Mouse (Mus musculus) midbrain, embryonic 10.5 days (tissue): ENCODE measurements around the gene Dnajb5. TPM values are rescaled to one million over a fixed set of nuclear protein-coding genes. Genes with fewer than 3 reads are reported as not detected.
A peak's percentile ranks its signal among the peaks of the same experiment; 100 is the strongest.
"Not testable (repeated sequence)": the region's sequence is repeated elsewhere in the genome, so short reads cannot be mapped to it uniquely, and the experiment has no call there.

Experiments
- DNase-seq: peaks from one replicate; pipeline ENCODE4 v3.0.0-alpha.2; 2017; ENCODE audit warnings: low spot score
- H3K27ac ChIP-seq: fragments of 300-500 bp; sonication (generic); replicated peaks from 2 replicates; pipeline ENCODE4 v1.5.1; 2016; ENCODE audit warnings: mild to moderate bottlenecking
- H3K27me3 ChIP-seq: fragments of 300-500 bp; sonication (generic); 2 replicates; pipeline ENCODE4 v1.6.1; 2016; ENCODE audit warnings: low read depth, mild to moderate bottlenecking; ENCODE audit not compliant: poor library complexity, severe bottlenecking
- H3K36me3 ChIP-seq: fragments of 300-500 bp; sonication (generic); 2 replicates; pipeline ENCODE4 v1.6.1; 2016; ENCODE audit warnings: mild to moderate bottlenecking, moderate library complexity
- H3K4me1 ChIP-seq: fragments of 300-500 bp; sonication (generic); 2 replicates; pipeline ENCODE4 v1.6.1; 2016
- H3K4me3 ChIP-seq: fragments of 300-500 bp; sonication (generic); 2 replicates; pipeline ENCODE4 v1.5.1; 2016; ENCODE audit warnings: mild to moderate bottlenecking, moderate library complexity
- H3K9me3 ChIP-seq: fragments of 300-500 bp; sonication (generic); replicated peaks from 2 replicates; pipeline ENCODE4 v1.6.1; 2016; ENCODE audit warnings: mild to moderate bottlenecking
- WGBS: fragments of 180-500 bp; shearing (Covaris S2); methylation state at CpG from one replicate; pipeline ENCODE4 v1.1.7; 2016; 5-methylcytosine and 5-hydroxymethylcytosine counted together
- polyA plus RNA-seq: library from polyadenylated mRNA; unstranded; fragments of >200 nt; fragmentation: Nextera tagmentation; extraction: Ambion mirVana; gene quantifications from 2 replicates; pipeline ENCODE4 v1.2.1, GENCODE M21; 2016

Gene Dnajb5
- polyA plus RNA-seq, 1 experiment from 2014 or later, result 14.9 TPM

- under 1% methylated on average over 51 of the region's 51 CpGs for WGBS
- peaks cover 29% of the 10 kb centered on the region for H3K4me1 ChIP-seq
- no peaks in the 10 kb centered on the region for H3K27me3 ChIP-seq
- H3K4me3 ChIP-seq, result peak overlapping the region; percentile 94
- peak overlapping the region; percentile 98 for H3K27ac ChIP-seq
- DNase-seq, result peak; percentile 86
- no peaks in the 10 kb centered on the region for H3K9me3 ChIP-seq
- peaks cover 53% of the 10 kb centered on the region for H3K36me3 ChIP-seq
These were observed 50.0 kb downstream of the Dnajb5 start for GRCm38 (mm10) chr4:42999451-43000140.

DNA sequence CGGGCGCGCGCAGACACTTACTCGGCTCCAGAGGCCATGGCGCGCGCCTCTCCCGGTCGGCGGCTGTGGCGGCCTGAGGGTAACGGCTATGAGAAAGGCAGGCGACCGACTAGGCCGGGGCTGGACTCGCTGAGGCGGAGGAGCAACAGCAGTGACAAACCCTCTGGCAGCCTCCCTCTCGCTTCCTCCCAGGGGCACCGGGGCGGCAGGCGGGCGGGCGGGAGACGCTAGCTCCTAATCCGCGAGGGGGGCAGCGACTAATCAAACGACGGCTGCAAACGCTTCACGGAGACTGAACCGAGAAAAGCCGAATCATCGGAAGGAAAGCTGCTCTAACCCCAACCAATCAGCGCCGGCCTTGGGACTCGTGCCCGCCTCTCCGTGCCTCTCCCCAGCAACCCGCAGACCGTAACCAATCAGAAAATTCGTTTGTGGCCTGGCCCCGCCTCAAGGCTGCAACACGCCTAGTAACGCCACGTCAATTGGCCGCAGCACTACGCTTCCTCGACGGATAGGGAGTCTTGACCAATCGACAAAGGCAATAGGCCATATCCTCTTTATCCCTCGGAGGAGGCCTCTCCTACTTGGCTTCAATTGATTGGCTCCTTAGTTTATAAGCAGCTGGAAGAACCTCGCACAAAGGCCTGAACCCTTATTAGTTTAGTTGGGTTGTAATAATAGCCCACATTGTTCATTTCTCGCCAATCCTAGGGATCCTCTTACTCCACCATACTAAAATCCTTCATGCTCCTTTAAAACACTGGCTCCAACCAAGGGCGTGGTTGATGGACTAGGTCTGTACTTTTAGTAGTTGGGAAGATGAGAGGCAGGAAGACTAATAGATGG, 50.8 kb downstream of the Dnajb5 start, which contains the start of gene Vcp:
Gene Vcp (minus strand): TSS at position 367 of the 846 bp plus-strand sequence.
- H3K27me3 ChIP-seq, H3K9me3 ChIP-seq: not testable (repeated sequence)
- DNase-seq, result peak; percentile 99
- H3K27ac ChIP-seq, result peak within 1 kb of the TSS; percentile 98
- peaks cover 51% of the 10 kb centered on the region for H3K36me3 ChIP-seq
- H3K4me3 ChIP-seq, result peak within 1 kb of the TSS; percentile 94
- peaks cover 29% of the 10 kb centered on the region for H3K4me1 ChIP-seq
- WGBS, result under 1% methylated on average over 54 of the region's 56 CpGs

GRCm38 (mm10) chr4:43001272-43001671, 51.7 kb downstream of the Dnajb5 start:
- Histone ChIP-seq H3K9me3 (no peaks in the 10 kb centered on the region), H3K36me3 (peaks cover 49% of the 10 kb centered on the region), H3K27ac (peak overlapping the region; percentile 98), H3K27me3 (no peaks in the 10 kb centered on the region), H3K4me3 (peak overlapping the region; percentile 94; the same call in 1 of the 2 replicates), H3K4me1 (peaks cover 29% of the 10 kb centered on the region)
- 91% methylated on average over 2 of the region's 2 CpGs for WGBS
- DNase-seq, result no peak

DNA sequence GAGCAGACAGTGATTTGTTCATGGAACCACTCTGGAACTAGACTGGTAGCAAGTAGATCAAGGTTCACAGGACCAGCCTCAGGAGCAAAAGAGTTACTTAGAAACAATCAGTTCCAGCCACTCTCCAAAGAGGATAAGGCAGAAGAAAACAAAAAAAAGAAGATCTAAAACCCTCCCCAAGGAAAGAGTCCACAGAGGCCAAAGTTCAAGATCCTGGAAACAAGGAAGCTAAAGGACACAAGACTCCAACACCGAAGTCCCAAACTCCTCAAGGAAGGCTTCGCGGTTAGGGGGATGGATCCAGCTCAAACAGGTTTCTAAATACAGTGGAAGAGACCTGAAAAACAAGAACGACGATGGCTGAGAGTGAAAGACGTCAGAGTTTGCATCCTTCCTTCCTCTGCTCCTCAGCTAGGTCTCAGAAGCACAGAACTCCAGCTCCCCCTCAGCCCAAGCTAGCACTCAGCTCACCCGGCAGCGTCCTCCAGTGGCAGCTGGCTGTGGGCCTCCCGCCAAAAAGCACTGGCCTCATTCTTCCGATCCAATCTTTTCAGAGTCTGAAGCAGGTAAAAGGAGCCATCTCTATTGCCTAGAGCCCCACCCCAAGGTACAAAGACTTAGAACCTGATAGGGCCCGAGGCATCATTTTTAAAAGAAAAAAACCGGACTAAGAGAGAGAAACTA, 53.3 kb downstream of the Dnajb5 start:
- WGBS, result 82% methylated on average over 12 of the region's 12 CpGs
- Histone ChIP-seq H3K9me3 (no peaks in the 10 kb centered on the region), H3K4me1 (peaks cover 20% of the 10 kb centered on the region), H3K27ac (no peak overlapping the region), H3K4me3 (no peak overlapping the region), H3K27me3 (no peaks in the 10 kb centered on the region), H3K36me3 (peaks cover 42% of the 10 kb centered on the region)
- no peak for DNase-seq

- H3K27ac ChIP-seq, result no peak overlapping the region
- 91% methylated on average over 3 of the region's 3 CpGs for WGBS
- no peaks in the 10 kb centered on the region for H3K27me3 ChIP-seq
- H3K36me3 ChIP-seq, result peaks cover 39% of the 10 kb centered on the region
- H3K9me3 ChIP-seq, result no peaks in the 10 kb centered on the region
- no peak for DNase-seq
- H3K4me3 ChIP-seq, result no peak overlapping the region
- peaks cover 25% of the 10 kb centered on the region for H3K4me1 ChIP-seq
These were observed 55.3 kb downstream of the Dnajb5 start for GRCm38 (mm10) chr4:43004951-43005350.

- Histone ChIP-seq H3K27ac (no peak overlapping the region), H3K4me1 (peaks cover 26% of the 10 kb centered on the region), H3K27me3 (no peaks in the 10 kb centered on the region), H3K36me3 (peaks cover 39% of the 10 kb centered on the region), H3K9me3 (no peaks in the 10 kb centered on the region), H3K4me3 (no peak overlapping the region)
- 56% methylated on average over 2 of the region's 2 CpGs for WGBS
- DNase-seq, result no peak
These were observed 56.2 kb downstream of the Dnajb5 start for GRCm38 (mm10) chr4:43005765-43006164.

Other genes with a start within 250 kb of the Dnajb5 start
- gene 4930578G10Rik, start 214.3 kb upstream of the Dnajb5 start, polyA plus RNA-seq, result 0.48 and 1.3 TPM in 2 replicates
- 0.48 TPM in 1 of 2 replicates, not detected in the other for gene Ccl19, start 193.2 kb upstream of the Dnajb5 start, polyA plus RNA-seq
- gene Ccl21a, start 175.8 kb upstream of the Dnajb5 start, polyA plus RNA-seq, result 0.21 and 0.27 TPM in 2 replicates
- gene Fam205a1, start 95.9 kb upstream of the Dnajb5 start, polyA plus RNA-seq, result not detected in 2 replicates
- 0.38 and 0.73 TPM in 2 replicates for gene Gm12394, start 93.0 kb upstream of the Dnajb5 start, polyA plus RNA-seq
- gene Fam205c, start 75.6 kb upstream of the Dnajb5 start, polyA plus RNA-seq, result 0.60 and 0.98 TPM in 2 replicates
- gene Phf24, start 33.2 kb upstream of the Dnajb5 start, polyA plus RNA-seq, result 1.6 and 2.1 TPM in 2 replicates
- gene 1700022I11Rik, start 19.8 kb downstream of the Dnajb5 start, polyA plus RNA-seq, result 0.47 and 0.59 TPM in 2 replicates
- gene Vcp, start 50.7 kb downstream of the Dnajb5 start, polyA plus RNA-seq, result 656 and 674 TPM in 2 replicates
- gene Fancg, start 60.7 kb downstream of the Dnajb5 start, polyA plus RNA-seq, result 25.0 and 27.2 TPM in 2 replicates
- 21.8 and 27.5 TPM in 2 replicates for gene Pigo, start 76.0 kb downstream of the Dnajb5 start, polyA plus RNA-seq
- gene Stoml2, start 81.9 kb downstream of the Dnajb5 start, polyA plus RNA-seq, result 419 and 471 TPM in 2 replicates
- gene Fam214b, start 96.4 kb downstream of the Dnajb5 start, polyA plus RNA-seq, result 27.4 and 40.4 TPM in 2 replicates
- gene Unc13b, start 109.1 kb downstream of the Dnajb5 start, polyA plus RNA-seq, result 9.9 and 14.2 TPM in 2 replicates